Mouse (Mus musculus): ENCODE measurements around the gene Gm20388. TPM values are rescaled to one million over a fixed set of nuclear protein-coding genes. Genes with fewer than 3 reads are reported as not detected.

The Gm20388 gene
- total RNA-seq, 2 experiments from 2014 or later = not detected

DNA sequence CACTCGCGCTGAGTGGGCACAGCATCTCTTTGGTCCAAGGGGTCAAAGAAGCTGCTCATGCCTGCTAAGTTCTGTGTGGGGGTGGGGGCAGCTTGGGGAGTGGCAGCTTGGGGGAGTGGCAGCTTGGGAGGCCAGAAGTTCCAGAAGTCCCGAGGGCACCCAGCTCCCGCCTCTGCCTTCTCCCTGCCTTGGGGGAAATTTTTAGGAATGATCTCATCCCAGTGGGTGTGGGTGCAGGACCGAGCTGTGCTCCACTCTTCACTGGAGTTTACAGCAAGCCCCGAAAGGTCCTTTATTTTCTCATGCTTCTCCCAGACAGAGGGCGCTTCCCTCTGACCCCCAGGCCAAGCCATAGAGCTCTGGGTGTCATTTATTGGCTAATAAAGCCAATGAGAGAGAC is 2126.6 kb downstream of the Gm20388 start:
- DNase-seq (ENCODE audit: low spot score in 2 of 2) = no peak

DNA sequence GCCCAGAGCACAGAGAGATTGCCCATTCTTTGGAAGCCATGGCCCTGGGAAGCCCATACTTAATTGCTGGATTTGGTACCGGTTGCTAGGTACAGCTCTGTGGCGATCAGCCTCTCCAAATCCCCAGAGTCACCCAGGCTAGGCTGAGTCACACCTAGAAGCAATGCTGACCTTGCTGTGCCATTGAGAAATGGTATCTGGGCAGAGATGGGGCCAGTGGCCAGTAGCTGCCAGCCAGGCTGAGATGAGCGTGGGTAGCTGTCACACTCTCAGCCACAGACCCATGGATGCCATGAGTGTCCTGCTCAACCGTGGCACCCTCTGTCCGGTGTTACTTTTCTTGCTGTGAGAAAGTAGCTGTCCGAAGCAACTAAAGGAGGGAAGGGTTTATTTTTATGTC is 2127.4 kb downstream of the Gm20388 start:
- DNase-seq (ENCODE audit: low spot score in 2 of 2) = no peak

DNA sequence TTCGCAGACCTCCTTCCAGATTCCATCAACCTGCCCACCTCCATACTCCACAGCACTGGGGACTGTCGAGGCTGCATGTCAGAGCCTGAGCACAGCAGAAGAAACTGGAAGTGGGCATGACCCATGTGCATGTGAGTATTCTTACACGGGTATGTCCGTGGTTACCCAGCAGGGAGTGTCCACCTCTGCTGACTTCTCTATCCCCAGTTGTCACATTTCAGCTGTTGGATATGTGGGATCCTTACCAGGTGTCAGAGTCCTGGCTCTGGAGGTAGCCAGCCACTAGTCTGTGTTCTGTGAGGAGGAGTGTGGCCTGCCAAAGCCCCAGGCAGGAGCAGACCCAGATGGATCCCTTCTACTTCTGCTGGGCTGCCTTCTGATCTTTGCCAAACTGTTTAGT is 2128.8 kb downstream of the Gm20388 start:
- no peak for DNase-seq (ENCODE audit: low spot score in 2 of 2)

DNA sequence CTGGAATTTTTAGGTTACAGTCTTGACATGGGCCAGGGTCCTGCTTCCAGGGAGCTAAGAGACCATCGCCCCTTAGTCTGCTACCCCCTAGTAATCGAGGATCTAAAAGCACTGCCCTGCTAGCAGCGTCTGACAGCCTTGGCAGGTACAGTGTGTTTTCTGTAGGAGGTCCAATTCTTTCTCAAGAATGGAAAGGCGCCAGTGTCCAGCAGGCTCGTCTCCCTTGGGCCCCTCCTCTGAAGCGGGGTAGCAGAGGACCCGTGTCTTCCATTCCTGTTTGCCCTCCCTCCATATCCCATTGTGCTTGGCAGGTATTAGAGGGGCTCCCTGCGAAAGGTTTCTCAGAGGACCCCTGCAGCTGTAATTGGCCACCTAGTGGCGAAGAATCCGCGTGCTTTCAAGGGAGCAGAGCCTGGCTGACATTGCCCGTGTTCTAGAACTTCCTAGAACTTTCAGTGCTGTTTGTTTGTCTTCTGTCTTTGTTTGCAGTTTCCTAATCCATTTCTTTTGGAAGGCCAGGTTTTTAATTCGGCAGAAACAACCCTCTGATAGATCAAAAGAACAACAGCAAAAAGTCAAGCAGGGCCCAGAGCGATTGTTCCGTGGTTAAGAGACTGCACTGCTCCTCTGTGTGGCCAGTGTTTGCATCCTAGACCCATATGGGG is 2136.7 kb downstream of the Gm20388 start:
- no peak for DNase-seq (ENCODE audit: low spot score in 2 of 2)

DNA sequence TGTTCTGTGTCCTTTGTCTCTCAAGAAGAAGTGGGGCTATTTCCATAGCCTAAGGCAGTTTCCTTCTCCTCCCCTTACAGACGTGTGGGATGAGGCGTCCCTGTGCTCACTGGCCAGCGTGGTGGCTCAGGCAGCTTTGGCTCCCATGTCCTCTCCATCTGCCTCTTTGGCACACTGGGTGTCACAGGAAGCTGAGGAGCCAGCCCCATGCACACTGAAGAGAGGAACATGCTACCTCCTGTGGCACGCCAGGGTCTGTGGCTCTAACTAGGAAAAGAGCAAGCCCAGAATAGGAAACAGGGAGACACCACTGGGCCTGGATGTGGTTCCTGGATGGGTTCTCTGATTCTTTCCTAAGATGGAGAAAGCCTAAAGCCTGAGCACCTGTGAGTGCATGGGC is 2138.6 kb downstream of the Gm20388 start:
- DNase-seq (ENCODE audit: low spot score in 2 of 2) = no peak

DNA sequence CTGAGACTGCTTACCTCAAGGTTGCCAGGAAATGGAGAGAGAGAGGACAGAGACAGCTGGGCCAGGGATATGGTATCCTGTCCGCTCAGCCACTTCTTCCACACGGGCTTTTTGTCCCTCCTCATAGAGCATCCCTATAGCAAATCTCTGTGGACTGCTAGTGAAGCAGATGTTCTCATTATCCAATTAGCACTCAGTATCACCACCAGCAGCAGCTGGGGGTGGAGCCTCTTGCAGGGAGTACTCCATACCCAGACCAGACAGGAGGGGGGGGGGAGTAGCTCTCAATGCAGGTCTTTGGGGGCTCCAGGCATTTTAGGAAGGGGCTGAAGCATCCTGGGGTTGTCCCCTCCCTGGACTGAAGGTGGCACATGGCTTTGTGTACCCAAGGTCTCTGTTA is 2139.3 kb downstream of the Gm20388 start:
- DNase-seq (ENCODE audit: low spot score in 2 of 2) = no peak

DNA sequence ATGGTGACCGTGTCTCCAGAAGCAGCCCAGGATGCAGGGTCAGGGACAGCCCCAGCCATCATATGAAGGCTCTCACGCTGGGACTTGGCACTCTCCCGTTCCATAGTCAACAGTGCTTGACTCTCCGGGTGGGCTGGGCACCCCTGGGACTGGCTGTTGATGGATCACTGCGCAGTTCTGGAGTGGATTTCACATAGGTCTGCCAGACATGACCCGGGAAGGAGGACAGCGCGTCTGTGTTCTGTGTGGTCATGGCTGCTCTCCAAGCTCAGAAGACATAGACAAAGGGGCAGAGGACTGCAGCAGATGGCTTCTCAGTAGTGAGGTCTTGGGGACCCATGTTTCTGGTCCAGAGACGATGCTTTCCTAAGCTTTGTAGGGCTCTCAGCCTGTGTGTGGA is 2140.0 kb downstream of the Gm20388 start:
- DNase-seq (ENCODE audit: low spot score in 2 of 2) = no peak

DNA sequence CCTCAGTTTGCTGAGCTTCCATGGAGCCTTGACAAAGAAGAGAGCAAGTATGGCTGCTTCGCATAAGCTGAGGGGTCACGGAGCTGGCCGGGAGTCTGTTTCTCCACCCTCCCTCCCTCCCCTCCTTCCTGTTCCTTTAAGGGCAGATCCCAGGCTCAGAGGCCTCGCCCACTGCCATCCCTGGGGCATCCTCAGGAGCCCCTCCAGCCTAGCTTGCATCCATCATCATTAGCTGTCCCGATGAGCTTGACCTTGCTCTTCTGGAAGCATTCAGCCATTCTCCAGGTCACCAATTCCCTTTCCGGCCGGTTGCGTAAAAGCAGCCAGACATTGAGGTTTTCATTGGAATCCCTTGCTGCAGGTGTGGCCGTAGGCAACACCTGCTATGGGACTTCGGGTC is 2144.7 kb downstream of the Gm20388 start:
- no peak for DNase-seq (ENCODE audit: low spot score in 2 of 2)

DNA sequence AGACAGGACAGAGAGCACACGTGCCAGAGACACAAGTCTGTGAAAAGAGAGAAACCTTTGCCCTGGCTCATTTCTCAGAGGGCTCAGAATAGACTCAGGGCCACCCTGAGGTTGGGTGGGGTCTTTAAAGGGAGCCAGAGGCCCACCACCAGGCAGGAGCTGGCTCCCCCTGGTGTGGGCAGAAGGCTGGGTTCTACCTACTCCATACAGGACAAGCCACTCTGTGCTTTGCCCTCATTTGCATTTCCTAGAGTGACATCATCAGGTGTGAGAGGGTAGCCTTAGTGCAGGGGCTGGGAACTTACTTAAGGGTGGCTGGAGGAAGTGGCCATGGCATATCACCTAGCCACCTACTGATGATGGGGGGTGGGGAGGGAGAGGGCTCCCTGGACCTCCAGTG is 2145.5 kb downstream of the Gm20388 start:
- DNase-seq (ENCODE audit: low spot score in 2 of 2) = no peak

DNA sequence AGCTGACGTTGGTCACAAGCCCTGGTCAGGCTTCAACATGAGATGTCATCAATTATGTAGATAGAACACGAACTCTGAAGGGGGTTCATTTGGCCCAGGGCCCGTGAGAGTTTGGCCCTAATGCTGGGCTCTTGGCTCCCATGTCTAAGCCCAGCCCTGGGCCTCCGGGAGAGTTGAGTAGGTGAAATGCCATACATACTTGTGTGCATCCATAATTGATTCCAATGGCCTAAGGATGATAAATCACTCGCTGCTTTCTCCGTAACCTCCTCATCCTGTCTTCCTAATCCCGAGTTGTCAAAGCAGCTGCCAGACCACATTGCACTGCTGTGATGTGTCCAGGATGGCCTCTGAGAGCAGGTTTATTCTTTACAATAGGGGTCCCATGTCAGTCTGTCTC is 2146.2 kb downstream of the Gm20388 start:
- DNase-seq (ENCODE audit: low spot score in 2 of 2) = no peak

DNA sequence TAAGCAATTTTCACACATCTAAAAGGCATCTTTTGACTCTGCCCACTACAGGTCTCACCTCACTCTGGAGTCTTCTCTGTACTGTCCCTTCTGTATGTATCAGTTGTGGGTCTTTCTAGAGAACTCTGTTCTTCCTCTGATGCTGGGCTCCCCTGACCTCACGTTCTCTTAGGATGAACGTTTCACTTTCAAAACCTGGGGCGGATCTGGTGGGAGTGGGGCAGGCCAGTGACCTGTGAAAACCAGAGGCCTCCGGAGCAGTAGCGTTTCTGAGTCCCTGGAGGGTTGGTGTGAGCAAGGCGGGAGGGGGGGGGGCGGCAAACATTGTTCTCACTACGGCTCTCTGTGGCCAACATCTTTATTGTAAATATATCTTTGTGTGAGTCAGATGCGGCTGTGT is 2147.9 kb downstream of the Gm20388 start:
- DNase-seq (ENCODE audit: low spot score in 2 of 2) = no peak

DNA sequence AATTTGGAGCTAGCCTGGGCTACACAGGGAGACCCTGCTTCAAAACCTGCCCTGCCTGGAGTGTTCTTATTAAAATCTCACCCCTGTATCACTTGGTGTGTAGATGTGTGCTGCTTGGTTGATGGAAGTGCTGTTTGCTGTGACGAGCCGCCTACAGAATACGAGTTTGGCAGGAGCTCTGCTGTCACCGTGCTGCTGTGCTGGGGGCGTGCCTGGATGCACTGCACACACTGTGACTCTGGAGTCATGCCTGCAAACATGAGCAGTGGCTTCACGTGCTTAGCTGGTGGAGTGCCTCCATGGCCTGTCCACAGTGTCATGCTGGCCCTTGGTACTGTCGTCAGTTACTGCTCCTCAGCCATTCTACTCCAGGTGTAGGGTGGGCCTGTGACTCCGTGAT is 2148.3 kb downstream of the Gm20388 start:
- peak; percentile 36 to 59 for DNase-seq (ENCODE audit: low spot score in 2 of 2)

DNA sequence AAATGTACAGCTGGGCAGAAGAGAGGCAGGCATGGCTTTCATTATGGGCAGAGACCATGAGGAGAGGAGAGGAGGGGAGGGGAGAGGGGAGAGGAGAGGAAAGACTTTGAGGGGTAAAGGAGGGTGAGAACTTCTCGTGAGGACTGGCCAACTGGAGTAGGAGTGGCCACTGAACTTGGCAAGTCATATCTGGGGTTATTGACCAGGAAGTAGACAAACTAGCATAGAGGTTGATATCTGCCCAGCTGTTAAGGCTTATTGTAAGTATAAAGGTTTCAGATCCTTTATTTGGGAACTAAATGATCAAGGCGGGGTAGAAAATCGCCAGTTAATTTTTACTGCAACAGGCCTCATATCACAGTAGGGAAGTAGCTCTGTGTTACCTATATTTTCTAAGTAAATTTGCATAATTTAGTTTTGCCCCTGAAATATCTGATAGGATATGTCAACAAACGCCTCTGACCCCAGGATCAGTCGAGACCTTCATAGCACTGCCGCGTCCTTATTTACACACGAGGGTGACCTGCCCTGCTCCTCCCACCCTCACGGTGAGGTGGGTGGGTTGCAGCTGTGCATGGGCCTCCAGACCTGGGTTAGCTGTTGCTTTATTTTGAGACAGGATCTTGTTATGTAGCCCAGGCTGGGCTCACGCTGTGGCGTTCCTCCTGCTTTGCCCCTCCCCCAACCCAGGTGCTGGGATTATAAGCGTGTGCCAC is 2152.0 kb downstream of the Gm20388 start:
- no peak for DNase-seq (ENCODE audit: low spot score in 2 of 2)

DNA sequence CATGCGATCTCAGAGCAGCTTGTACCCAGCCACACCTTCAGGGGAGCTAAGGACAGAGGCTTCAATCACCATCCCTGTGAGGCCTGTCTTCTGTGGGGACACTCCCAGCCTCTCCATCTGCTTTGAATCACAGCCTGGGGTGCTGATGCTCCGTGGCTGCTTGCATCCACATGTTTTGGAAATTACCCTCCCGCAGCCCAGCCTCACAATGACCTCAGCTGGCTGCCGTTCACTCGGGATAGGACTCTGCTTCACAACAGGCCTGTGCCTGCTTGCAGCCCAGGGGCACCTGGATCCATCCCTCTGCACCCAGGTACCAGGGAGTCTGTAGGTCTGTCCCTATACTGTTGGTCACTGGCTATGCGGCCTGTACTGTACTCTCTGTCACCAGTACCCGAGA is 2153.7 kb downstream of the Gm20388 start:
- DNase-seq (ENCODE audit: low spot score in 2 of 2) = no peak

DNA sequence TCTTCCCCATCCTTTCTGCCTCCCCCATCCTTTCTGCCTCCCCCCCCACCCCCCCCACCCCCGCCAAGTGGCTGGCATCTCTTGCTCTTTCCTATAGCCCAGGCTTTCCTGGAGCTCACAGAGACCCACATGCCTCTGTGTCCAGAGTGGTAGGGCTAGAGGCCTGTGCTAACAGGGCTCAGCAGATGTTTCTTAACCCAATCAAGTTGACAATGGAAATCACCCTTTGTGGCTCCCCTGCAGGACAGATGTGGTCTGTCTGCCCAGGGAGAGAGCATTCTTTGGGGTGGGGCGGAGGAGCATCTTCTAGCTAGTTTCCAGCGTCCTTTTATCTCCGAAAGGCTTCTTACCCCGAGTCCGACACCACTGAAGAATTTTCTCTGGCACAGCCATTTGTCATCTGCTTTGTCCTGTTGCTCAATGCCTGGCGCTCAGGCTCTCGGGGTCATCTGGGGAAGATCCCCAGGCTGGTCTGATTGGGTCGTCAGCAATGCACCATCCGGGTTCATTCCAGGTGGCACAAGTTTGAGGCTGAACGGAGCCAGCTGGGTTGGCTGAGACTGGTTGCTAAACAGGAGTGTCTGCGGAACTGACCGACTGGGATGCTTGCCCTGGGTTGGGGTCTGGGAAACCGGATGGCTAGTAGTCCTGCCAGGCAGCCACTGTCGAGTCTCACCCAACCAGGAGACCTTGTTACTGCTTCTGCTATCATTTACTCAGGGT is 2157.3 kb downstream of the Gm20388 start:
- DNase-seq (ENCODE audit: low spot score in 2 of 2) = no peak

DNA sequence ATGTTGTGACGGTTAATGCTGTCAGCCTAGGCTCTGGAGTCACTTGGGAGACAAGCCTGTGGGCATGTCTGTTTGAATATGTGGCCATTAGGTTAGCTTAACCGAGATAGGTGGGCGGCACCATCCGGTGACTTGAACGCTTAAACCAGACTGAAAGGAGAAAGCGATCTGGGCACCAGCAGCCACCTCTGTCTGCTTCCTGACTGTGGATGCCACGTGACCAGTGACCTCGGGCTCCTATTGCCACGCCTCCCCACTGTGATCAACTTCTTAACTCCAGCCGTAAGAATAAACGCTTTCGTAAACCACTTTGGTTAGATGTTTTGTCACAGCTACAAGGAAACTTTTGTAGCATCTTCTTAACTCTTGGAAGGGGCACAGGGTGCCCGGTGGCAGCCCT is 2158.0 kb downstream of the Gm20388 start:
- DNase-seq (ENCODE audit: low spot score in 2 of 2) = no peak

DNA sequence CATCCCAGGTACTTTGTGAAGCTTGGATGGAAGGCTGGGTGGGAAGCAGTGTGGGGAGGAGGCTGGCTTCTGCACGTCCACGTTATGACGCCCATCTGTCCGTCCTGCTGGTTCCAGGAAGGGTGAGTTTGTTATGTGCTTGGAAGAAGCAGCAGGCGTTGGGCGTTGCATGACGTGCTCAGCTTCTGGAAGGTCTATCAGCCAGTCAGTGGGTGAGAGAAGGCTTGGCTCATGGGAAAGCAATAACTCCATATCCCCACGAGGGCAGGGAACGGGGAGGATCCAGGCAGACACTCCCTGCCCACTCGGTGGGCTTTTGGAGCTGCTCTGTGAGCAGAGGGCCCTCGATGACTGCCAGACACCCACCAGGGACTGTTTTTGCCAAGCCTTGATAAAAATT is 2158.6 kb downstream of the Gm20388 start:
- peak; percentile 55 to 76 for DNase-seq (ENCODE audit: low spot score in 2 of 2)

DNA sequence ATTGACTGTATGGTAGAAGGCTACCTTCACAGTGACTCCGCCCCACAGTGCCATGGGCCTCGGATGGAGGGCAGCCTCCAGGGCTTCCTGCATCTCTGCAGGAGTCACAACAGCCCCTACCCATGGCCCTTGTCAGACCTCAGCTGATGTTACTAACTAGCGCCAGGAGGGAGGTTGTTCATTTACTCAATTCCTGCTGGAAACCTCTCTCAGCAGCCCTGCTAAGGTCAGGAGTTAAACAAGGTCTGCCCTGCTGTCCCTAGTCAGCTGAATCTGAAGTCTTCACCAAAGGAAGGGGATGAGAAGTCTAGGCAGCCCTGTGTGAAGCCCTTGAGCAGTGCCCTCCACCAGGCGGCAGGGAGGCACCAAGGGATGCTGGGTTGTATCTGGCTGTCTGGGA is 2160.6 kb downstream of the Gm20388 start:
- no peak for DNase-seq (ENCODE audit: low spot score in 2 of 2)

DNA sequence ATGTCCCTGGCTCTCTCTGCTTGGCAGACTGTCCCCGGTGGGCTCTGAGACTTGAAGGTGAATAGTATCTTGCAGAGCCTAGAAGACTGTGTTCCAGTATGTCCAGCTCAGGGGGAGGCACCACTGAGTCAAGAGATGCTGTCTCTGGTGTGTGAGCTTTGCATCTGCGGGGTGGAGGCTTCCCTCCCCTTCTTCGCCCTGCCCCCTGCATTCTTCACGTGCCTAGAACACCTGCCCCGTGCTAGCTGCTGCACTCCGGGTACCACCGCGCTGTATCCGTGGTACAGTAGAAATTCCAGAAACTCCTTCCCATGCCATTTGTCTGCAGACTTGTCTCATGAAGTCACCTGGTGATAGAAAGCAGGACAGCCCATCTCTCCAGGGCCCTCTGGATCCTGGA is 2163.3 kb downstream of the Gm20388 start:
- no peak for DNase-seq (ENCODE audit: low spot score in 2 of 2)

DNA sequence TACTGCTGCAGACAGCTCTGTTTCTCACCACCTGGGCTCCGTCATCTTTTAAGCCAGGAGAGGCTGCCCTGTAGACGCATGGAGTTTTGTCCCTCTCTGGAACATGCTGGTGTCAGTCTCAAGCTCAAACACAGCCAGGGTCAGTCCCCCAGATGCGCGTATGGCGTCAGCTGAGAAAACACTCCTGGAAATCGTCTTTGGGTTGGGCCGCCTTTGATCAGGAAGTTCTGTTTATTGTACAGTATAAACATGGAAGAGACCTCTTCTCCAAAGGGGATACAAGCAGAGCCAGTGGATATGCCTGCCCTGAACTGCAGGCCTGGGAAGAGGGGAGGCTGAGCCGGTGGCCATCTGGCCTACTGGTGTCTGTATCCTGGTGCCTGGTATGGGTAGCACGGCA is 2163.8 kb downstream of the Gm20388 start:
- DNase-seq (ENCODE audit: low spot score in 2 of 2) = no peak

DNA sequence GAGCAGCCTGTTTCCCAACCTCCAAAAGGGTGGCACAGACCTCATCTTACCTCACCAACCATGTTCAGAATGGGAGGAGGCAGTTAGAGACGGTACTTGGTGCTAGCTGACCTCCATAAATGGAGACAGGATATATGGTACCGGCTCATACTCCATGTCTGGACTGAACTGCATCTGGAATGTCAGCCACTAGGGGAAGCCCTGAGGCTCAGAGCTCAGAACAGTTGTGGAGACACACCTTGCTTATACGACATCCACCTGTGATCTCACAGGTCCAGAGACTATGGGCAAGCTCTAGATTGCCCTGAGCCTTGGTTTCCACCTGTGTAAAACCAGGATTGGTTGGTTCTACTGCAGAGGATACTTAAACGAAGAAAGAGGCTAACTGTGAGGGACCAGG is 2164.3 kb downstream of the Gm20388 start:
- DNase-seq (ENCODE audit: low spot score in 2 of 2) = no peak

DNA sequence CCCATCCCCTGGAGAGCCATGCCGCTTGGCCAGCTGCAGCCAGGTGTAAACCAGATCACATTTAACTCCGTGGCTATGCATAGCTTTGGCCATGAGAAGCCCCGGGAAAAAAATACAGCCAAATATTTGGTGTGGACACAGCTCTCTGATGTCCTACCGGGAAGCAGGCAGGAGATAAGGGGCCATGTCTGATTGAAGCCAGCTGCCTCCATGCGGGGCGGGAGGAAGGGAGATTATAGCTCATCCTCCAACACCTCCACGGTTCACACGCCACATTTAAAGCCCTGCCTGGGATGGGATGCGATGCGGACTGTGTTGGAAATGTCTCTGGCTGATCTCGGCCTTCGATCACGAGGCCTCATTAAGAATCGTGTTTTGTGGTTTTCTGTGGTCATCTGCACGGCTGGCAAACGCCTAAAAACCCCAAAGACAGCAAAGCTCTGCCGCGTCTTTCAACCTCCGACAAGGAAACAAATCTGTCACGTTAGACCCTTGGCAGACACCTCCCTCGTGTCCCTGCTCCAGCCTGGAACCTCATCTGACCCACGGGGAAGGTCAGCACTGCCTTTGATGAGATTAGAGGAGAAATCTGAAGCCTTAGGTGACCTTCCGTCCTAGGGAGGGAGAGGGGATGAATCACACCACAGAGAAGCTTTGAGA is 2165.7 kb downstream of the Gm20388 start:
- no peak for DNase-seq (ENCODE audit: low spot score in 2 of 2)
